Mouse (Mus musculus) kidney, embryonic 14.5 days (tissue): Measurements from ENCODE around the gene Nfkb1. TPM values are rescaled to one million over a fixed set of nuclear protein-coding genes. Genes with fewer than 3 reads are reported as not detected.

Experiments used
- ATAC-seq: fragments of 200-750 bp; cut with Nextera tagmentation; 2 replicates; pipeline ENCODE4 v1.8.0; 2017; ENCODE audit warnings: moderate number of reproducible peaks, mild to moderate bottlenecking, moderate TSS enrichment, moderate library complexity; ENCODE audit not compliant: low FRiP score, low TSS enrichment
- H3K27ac ChIP-seq: fragments of 300-500 bp; sonication (generic); 2 replicates; pipeline ENCODE4 v1.5.1; 2014; ENCODE audit warnings: low read depth, mild to moderate bottlenecking, low read length, moderate library complexity, mixed read lengths
- H3K27me3 ChIP-seq: fragments of 300-500 bp; sonication (generic); 2 replicates; pipeline ENCODE4 v1.6.1; 2014; ENCODE audit warnings: mild to moderate bottlenecking, low read length; ENCODE audit not compliant: control insufficient read depth, insufficient read depth
- H3K36me3 ChIP-seq: fragments of 300-500 bp; sonication (generic); 2 replicates; pipeline ENCODE4 v1.6.1; 2014; ENCODE audit warnings: low read length, mixed read lengths; ENCODE audit not compliant: control insufficient read depth, insufficient read depth
- H3K4me1 ChIP-seq: fragments of 300-500 bp; sonication (generic); 2 replicates; pipeline ENCODE4 v1.6.1; 2014; ENCODE audit warnings: low read length, mixed read lengths; ENCODE audit not compliant: control insufficient read depth, insufficient read depth
- H3K4me2 ChIP-seq: fragments of 300-500 bp; sonication (generic); replicated peaks from 2 replicates; pipeline ENCODE4 v1.6.1; 2014; ENCODE audit warnings: low read depth, mild to moderate bottlenecking, low read length
- H3K4me3 ChIP-seq: fragments of 300-500 bp; sonication (generic); 2 replicates; pipeline ENCODE4 v1.5.1; 2014; ENCODE audit warnings: mild to moderate bottlenecking, low read length
- H3K9ac ChIP-seq: fragments of 300-500 bp; sonication (generic); 2 replicates; pipeline ENCODE4 v1.6.1; 2014; ENCODE audit warnings: low read depth, mild to moderate bottlenecking, low read length, moderate library complexity
- H3K9me3 ChIP-seq: fragments of 300-500 bp; sonication (generic); 2 replicates; pipeline ENCODE4 v1.6.1; 2016; ENCODE audit warnings: low read length; ENCODE audit not compliant: control insufficient read depth
- WGBS: fragments of 180-500 bp; shearing (Covaris S2); extraction: QIAGEN DNeasy Blood & Tissue Kit; methylation state at CpG from one replicate; pipeline ENCODE4 v1.1.7; 2014; 5-methylcytosine and 5-hydroxymethylcytosine counted together
- polyA plus RNA-seq: library from polyadenylated mRNA; unstranded; fragments of >200 nt; fragmentation: Nextera tagmentation; extraction: Ambion mirVana; gene quantifications from 2 replicates; pipeline ENCODE4 v1.2.1, GENCODE M21; 2014

The Nfkb1 gene
- polyA plus RNA-seq, 1 experiment from 2014 or later: 25.1 TPM

GRCm38 (mm10) chr3:135547298-135547697 is 144.0 kb downstream of the Nfkb1 start:
- H3K4me2 ChIP-seq: no peak overlapping the region
- H3K4me3 ChIP-seq: no peak overlapping the region
- WGBS: 90% methylated on average over 8 of the region's 8 CpGs
- H3K27ac ChIP-seq: no peak overlapping the region
- 0 out of 2 replicates have a peak, but pooled peaks cover 8% of the 10 kb centered on the region for H3K4me1 ChIP-seq
- H3K9ac ChIP-seq: no peak overlapping the region
- no peaks in the 10 kb centered on the region for H3K27me3 ChIP-seq
- no peaks in the 10 kb centered on the region for H3K9me3 ChIP-seq
- no peak for ATAC-seq
- no peaks in the 10 kb centered on the region for H3K36me3 ChIP-seq

DNA sequence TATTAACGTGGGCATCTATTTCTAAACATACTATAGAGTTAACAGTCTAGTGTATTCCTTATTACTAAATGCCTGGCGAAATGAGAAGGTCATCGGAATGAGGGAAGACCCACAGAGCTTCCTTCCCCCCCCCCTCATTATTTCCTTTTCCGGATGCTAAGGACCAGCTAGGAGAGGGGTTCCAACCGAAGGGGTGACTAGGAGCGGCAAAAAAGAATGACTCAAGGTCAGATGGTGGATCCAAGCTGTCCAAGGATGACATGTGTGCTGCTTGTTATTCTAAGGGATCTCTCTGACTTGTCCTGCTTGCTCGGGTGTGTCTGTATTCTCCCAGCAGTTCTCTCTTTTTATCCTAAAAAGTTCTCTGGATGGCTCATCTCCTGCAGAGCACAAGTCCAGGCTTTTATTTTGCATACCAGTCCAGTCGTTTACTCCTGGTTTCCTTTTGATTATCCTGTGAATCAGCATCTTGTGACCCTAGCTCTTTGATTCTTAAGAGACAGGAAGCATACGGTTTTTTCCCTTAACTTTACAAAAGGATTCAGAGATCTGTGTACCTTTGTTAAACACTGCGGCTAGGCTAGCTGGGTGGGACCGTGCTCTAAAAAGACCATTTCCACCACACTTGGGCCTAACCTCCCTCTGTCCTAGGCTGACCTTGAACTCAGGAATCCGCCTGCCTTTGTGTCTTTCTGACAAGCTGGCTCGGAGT is 145.0 kb downstream of the Nfkb1 start:
- Histone ChIP-seq H3K4me2 (no peak overlapping the region), H3K4me1 (peaks cover 10% of the 10 kb centered on the region; the same call in 1 of the 2 replicates), H3K9ac (no peak overlapping the region), H3K9me3 (no peaks in the 10 kb centered on the region), H3K36me3 (no peaks in the 10 kb centered on the region), H3K27ac (no peak overlapping the region), H3K27me3 (no peaks in the 10 kb centered on the region), H3K4me3 (no peak overlapping the region)
- WGBS: 64% methylated on average over 13 of the region's 13 CpGs
- no peak for ATAC-seq

Other genes with a start within 250 kb of the Nfkb1 start
- 8.2 and 23.2 TPM in 2 replicates for gene Manba, start 205.9 kb downstream of the Nfkb1 start, polyA plus RNA-seq
- 9.5 and 15.2 TPM in 2 replicates for gene Slc39a8, start 133.7 kb upstream of the Nfkb1 start, polyA plus RNA-seq